Mouse (Mus musculus): Measurements from ENCODE around the gene Miga2. TPM values are rescaled to one million over a fixed set of nuclear protein-coding genes. Genes with fewer than 3 reads are reported as not detected.

Miga2 gene
- 100 to 1,000 TPM; 120 to 124 TPM for total RNA-seq (2021)

DNA sequence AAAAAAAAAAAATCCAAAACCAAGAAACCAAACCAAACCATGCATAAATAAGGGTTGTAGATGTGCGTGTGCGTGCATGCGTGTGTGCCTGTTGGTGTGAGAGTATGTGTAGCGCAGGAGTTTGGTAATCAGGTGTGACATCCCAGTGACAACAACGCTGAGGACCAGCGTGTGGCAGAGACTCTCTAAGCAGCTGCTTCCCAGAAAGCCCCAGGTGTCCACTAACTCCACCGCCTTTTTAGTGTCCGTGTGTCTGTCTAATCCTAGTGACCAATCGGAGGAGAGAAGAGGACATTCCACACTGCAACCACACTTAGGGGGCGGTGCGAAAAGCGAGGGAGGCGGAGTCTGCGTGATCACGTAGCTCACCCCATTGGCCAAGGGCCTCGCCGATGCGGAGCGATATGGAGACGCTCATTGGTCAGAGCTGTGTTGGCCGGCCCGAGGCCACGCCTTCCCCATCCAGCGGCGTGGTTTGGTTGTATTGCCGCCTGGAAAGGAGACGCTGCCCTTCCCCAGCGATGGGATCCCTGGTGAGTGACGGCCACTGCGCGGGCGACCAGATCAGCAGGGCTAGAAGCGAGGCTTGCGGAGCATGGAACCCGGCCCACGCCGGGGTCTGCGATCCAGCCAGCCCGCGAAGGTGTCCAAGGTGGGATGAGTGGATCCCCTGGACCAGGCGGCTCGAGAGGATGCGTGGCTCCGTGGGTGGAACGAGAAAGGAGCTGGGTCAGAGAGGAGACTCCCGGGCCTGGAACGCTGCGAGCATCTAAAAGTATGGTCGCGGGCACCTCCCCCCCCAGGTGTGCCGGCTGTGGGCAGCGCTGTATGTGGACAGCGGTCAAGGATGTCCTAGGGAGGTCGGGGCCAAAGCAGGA is at the start of gene Miga2:
Gene Miga2 (plus strand): TSS at position 461 of the 878 bp plus-strand sequence.
- DNase-seq (ENCODE audit: low spot score in 2 of 2): peak; percentile 98 to 100
- intact Hi-C loops (cut with DNase I): loop anchor here (2.0 kb wide), 2 partner anchors 15 to 297 kb away; no protein-coding TSS in a partner anchor

DNA sequence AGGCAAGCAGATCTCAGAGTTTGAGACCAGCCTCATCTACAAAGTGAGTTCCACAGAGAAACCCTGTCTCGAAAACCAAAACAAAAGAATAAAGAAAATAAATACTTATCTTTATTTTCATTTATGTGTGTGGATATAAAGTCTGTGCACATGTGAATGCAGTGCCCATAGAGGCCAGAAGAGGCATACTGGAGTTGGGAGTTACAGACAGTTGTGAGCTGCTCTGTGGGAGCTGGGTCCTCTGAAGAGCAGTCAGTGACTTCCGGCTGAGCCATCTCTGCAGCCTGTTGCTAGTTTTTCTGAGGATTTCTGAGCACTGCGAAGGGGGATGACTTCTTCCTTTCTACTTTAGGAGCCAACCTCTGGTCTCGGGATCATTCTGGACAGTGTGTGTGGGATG is 47.9 kb upstream of the Miga2 start:
- DNase-seq (ENCODE audit: low spot score in 2 of 2): no peak
- intact Hi-C loops (cut with DNase I): no loop called here

DNA sequence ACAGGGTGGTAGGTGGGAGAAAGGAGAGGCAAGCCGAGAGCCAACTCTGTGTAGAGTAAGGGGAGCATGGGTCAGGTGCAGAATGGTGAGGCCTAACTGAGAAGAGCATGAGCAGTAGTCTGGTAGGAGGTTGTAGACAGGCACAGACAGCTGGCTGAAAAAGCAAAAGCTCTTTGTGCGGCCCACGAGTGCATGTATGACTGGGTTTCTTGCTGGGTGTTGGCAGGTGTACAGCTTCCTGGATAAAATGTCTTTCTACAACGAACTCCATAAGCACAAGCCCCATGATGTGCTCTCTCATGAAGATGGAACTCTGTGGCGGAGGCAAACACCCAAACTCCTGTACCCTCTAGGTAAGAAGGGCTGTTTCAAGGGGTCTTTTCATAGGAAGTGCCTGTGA is 47.1 kb upstream of the Miga2 start:
- intact Hi-C loops (cut with DNase I): no loop called here
- peak in 1 of 2 experiments; percentile 58 for DNase-seq (ENCODE audit: low spot score in 2 of 2)

DNA sequence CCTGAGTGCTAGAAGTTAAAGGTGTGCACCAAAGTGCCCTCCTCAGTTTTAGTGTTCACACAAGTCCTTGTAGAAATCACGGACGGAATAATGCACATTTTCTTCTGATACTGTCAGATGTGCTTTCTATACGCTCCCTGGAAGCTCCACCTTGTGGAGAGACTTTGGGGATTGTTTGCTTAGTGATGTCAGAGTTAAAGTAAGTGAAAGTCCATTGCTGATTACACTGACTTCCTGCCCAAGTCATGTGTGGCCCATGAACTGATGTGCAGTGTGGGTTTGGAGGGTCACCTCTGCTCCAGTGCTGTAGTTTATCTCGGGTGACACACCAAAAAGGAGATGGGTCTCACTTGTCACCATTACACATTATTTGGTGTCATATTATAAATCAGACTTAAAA is 44.8 kb upstream of the Miga2 start:
- DNase-seq (ENCODE audit: low spot score in 2 of 2): no peak
- intact Hi-C loops (cut with DNase I): no loop called here

DNA sequence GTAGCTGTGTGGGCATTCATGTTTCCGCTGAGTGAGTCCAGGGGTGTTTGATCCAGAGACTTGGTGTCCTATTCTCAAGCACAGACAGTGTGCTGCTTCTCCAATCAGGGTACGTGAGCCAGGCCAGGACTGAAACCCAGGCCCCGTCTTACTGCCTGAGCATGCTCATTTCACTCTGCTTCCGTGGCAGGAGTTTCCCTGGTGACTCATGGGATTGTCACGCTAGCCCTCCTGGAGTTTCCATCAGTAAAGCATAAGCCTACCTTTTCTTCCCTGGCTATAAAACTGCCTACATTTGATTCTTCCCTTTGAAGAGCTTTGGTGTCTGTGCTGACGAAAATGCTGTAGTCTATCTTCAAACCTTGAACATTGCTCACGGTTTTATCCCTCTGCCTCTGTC is 40.9 kb upstream of the Miga2 start:
- intact Hi-C loops (cut with DNase I): no loop called here

DNA sequence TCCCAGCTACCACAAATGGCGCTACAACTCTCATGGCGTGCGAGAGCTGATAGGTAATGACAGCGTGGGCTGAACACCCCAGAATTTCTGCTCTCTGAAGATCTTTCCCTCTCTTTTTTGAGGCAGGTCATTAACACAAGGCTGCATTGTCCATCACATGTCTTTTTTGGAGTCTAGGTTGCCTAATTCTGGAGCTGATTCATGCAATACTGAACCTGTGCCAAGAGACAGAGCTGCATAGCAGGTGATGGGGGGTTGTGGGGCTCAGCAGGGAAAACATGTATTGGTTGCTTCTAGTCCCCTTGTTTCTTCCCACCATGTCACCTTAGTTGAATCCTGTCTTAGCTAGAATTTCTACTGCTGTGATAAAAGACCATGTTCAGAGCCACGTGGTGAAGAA is 38.7 kb upstream of the Miga2 start:
- intact Hi-C loops (cut with DNase I): no loop called here
- DNase-seq (ENCODE audit: low spot score in 2 of 2): no peak

More for the DNA sequence above, 40.9 kb upstream of the Miga2 start:
- DNase-seq (ENCODE audit: low spot score in 2 of 2): no peak

DNA sequence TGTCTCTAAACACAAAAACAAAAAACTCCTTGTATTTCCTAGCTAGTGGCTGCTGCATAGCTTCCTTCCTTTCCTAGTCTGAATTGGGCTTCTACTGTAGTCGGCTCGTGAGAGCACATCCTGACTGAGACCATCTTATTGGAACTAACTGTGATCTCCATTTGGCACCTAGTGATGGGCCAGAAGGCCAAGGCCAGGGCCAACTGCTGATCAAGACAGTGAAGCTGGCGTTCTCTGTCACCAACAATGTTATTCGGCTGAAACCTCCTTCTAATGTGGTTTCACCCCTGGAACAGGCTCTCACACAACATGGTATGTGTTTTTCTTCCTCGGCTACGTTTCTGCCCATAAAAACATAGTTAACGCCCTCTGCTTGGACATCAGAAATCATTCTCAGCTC is 36.8 kb upstream of the Miga2 start:
- intact Hi-C loops (cut with DNase I): no loop called here
- no peak for DNase-seq (ENCODE audit: low spot score in 2 of 2)

DNA sequence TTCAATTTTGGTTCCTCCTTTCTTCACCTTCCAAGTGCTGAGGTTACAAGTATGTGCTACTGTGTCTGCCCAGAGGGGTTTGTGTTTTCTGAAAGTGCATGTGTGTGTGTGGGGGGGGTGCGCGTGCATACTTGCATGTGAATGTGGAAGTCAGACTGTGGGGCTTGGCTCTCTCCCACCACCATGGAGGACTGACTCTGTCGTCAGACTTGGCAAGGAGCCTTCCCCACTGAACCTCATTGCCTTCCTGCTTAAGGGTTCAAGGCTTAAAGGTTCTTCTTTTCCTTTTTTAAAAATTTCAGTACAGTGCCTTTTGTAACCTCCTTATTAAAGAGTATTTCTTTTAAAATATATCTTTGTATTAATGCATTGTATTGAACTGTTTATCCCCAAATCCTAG is 35.2 kb upstream of the Miga2 start:
- intact Hi-C loops (cut with DNase I): no loop called here
- no peak for DNase-seq (ENCODE audit: low spot score in 2 of 2)

DNA sequence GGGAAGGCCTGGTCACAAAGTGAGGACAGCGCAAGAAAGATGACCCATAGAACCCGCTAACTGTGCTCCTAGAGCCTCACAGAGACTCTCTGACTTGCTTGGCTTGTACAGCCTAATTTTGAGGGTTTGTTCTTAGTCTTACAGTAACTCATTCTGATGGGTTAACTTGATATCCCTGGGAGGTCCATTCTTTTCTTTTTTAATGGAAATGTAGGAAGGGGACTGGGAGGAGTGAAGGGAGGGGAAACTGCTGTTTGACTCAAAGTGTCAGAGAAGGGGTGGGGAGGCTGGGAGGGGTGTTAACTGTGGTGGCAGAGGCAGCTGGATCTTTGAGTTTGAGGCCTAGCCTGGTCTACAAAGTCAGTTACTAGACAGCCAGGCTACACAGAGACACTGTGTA is 28.7 kb upstream of the Miga2 start:
- intact Hi-C loops (cut with DNase I): no loop called here
- DNase-seq (ENCODE audit: low spot score in 2 of 2): no peak

DNA sequence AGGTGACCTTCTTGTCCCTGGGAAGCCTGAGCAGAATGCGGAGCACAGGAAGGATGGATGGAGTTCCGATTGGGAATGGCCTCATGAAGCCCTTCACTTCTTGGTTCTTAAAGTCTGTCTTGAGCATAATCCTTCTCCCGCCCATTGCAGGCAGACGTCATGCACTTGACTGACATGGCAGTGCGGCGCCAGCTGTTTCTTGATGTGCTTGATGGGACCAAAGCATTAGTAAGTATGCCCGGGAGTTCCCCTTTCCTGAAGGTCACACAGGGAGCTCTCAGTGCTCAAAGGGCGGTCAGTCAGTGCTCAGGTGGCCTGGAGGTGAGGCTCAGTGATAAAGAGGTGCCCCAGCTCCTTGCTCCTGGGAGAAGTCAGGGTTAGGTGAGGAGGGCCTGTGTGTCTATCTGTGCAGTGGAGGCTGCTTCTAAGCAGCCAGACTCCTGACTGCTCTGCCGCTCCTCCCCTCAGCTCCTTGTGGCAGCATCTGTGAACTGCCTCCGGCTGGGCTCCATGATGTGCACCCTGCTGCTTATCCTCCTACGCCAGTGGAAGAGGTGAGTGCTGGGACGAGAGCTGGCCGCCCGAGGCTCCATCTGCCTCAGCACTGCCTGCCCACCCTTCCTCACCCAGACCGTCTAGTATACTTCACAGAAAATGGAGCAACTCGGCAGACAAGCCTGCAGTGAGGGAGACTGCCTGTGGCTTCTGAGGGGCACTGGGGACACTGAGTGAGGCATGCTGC is 27.7 kb upstream of the Miga2 start:
- peak in 1 of 2 experiments; percentile 56 for DNase-seq (ENCODE audit: low spot score in 2 of 2)
- intact Hi-C loops (cut with DNase I): no loop called here

DNA sequence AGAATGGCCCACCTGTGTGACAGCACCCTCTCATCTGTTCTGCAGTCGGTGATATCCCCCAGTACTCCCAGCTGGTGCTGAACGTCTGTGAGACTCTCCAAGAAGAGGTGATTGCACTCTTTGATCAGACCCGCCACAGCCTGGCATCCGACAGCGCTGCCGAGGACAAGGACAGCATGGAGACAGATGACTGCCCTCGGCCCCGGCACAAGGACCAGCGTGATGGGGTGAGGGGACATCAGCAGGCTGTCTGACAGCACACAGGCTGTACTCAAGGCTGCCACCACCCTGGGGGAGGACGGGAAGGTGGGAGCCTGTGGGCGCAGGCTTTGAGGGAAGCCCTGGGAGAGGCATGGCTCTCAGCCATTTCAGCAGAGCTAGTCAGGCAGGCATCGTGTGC is 26.9 kb upstream of the Miga2 start:
- DNase-seq (ENCODE audit: low spot score in 2 of 2): no peak
- intact Hi-C loops (cut with DNase I): no loop called here

DNA sequence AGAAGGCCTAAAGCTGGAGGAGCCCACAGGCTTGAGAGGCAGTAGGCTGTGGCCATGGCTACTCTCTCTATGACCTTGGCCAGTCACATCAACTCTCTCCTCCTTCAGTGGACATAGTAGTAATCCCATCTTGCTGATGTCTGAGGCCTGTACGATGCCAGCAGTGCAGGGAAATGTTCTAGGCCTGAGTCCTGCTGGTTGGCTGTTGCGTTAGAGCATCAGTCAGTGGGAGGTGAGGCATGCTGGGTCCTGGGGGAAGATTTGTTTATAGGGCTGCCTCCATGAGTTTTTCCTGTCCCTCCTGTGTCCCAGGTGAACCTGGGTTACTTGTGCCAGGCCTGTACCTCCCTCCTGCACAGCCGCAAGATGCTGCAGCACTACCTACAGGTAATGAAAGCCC is 22.0 kb upstream of the Miga2 start:
- intact Hi-C loops (cut with DNase I): no loop called here
- DNase-seq (ENCODE audit: low spot score in 2 of 2): no peak

DNA sequence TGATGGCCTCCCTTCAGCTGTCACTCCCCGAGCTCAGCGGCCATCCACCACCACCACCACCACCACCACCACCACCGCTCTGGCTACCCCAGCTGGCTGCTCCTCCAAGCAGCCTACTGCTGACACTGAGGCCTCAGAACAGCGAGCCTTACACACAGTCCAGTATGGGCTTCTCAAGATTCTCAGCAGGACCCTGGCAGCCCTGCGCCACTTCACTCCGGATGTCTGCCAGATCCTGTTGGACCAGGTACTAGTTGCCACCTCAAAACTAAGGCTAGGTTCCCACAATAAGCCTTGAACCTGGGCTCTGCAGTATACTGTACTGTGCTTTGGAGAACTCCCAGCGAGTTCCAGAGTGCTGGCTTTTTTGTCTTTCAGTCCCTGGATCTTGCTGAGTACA is 21.5 kb upstream of the Miga2 start:
- no peak for DNase-seq (ENCODE audit: low spot score in 2 of 2)
- intact Hi-C loops (cut with DNase I): no loop called here

DNA sequence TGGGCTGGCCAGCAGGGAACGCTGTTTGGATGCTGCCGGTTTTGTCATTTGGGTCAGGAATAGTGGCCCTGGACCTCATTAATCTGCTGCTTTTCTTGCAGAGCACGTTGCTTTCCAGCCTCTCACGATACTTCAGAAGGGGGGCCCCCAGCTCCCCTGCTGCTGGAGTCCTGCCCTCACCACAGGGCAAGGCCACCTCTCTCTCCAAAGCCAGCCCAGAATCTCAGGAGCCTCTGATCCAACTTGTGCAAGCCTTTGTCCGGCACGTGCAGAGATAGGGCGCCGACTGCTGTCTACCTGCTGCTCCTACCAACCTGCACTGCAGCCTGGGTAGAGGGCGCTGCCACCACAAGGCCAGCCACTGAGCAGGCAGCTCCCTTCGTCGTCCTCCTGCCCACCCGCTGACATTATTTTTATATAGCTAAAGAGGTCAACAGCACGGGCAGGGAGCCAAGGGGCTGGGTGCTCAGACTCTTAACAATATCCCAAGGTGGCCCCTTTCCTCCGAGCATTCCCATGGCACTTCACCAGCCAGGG is 20.4 kb upstream of the Miga2 start:
- no peak for DNase-seq (ENCODE audit: low spot score in 2 of 2)
- intact Hi-C loops (cut with DNase I): no loop called here

DNA sequence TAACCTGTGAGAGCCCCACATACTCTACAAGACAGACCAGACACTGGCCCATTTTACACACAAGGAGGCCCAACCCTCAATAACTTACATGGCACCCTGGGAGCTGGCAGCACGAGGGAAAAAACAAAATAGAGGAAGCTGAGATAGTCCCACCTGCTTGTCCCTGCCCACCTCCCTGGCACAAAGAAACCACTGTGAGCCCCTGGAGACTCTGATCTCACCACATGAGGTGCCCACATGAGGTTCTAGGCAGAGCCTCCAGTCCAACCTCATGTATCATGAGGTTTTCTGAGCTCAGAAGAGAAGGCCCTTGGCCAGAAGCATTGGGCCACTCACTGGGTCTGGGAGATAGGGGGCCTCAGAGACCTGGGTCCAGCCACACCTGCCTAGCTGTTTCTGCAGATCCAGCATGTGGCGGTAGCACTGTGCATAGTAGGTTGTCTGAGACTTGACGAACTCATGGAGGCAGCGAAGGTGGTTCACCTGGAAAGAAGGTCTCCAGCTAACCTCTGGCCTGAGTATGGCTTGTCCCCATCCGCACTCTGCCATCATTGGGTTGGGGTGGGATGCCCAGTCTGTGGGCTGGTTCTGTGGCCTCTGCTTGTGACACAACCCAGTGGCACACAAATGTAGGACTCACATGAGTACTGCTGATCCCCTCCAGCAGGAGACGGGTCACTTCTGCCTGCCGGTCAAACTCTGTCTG is 17.9 kb upstream of the Miga2 start:
- intact Hi-C loops (cut with DNase I): no loop called here
- no peak for DNase-seq (ENCODE audit: low spot score in 2 of 2)

DNA sequence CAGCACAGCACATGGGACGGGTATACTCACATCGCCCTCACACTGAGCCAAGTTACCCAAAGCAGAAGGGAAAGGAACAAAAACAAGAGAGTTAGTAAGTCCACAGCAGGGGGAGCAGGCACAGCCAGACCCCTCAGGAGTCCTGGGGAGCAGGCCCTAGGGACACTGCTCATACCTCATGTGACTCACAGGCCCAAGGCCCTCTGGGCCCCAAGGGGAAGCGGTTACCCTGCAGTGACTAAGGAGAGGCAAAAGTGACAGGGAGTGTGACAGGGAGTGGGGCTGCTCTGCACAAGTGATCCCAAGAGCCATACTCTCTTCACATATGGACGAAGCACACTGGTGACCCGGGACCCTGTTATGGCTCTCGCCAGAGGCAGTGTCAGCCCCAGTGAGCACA is 14.8 kb upstream of the Miga2 start:
- DNase-seq (ENCODE audit: low spot score in 2 of 2): no peak
- intact Hi-C loops (cut with DNase I): no loop called here

DNA sequence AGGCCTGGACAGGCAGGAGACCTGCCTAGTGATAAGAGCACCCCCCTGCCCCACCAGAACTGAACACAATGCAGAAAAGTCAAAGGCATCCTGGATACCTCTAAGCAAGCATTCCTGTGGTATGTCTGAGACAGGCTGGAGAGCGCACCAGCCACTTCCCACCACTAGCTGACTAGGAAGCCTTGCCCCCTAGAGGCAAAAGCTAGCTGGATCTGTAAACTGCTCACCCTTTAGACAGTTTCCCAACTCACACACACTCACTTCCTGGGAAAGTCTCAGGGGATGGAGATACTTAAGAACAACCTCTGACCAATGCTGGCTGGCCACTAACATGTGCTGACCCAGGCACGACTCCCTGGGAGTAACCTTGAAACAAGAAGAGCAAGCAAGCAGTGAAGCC is 12.9 kb upstream of the Miga2 start:
- DNase-seq (ENCODE audit: low spot score in 2 of 2): no peak
- intact Hi-C loops (cut with DNase I): no loop called here

DNA sequence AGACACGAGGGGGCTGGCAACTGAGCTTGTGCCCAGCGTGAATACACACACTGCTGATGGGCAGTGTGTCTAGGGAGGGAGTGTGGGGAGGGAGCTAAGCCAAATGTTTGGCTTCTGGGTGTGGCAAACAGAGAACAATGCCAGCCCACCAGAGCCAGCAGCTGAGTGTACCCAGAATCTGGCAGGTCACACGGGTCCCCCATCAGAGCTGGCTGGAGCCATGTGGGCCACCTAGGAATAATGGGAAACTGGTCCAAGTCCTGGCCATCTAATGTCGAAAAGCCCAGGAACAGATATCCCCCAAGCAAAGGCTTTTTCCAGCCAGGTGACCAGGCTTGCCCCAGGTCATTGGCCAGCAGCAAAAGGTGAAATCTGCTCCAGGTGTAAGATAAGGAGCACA is 8.2 kb upstream of the Miga2 start:
- intact Hi-C loops (cut with DNase I): no loop called here
- DNase-seq (ENCODE audit: low spot score in 2 of 2): no peak

DNA sequence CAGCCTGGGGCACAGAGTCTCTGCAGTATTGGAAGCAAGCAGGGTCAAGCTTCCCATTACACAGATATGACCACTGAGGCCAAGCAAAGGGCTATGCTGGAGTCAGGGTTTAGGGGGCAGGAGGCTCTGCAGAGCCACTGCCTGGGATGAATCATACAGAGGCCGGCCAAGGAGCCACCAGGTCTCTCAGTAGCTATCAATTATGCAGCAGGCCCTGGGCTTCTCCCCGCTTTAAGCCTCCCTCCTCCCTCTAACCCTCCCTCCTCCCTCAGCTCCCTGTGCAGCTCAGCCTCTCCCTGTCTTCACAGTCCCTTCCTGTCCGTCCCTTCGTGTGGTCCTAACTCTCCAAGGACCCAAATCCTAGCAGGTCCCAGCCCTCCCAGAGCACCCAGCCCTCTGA is 7.8 kb upstream of the Miga2 start:
- no peak for DNase-seq (ENCODE audit: low spot score in 2 of 2)
- intact Hi-C loops (cut with DNase I): no loop called here

DNA sequence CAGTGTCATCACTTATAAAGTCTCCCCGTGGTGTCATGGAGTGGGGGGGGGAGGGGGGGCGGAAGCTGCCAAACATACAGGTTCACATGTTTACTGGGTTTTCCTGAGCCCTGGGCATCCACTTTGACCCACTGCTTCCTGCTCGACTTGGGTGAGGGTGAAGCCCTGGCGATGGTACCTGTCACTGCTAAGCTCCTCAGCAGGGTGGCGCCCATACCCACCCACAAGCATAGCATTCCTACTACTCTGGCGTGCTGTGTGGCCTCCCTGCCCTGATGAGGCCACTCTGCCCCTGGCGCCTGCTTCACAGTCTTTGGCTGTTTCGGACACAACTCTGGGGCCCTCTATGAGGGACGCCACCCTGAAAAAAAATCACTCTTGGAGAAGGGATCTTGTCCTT is 7.1 kb upstream of the Miga2 start:
- no peak for DNase-seq (ENCODE audit: low spot score in 2 of 2)
- intact Hi-C loops (cut with DNase I): no loop called here
